Mouse (Mus musculus) heart, embryonic 15.5 days (tissue): Measurements from ENCODE around the gene Cd151. TPM values are rescaled to one million over a fixed set of nuclear protein-coding genes. Genes with fewer than 3 reads are reported as not detected.

Source experiments
- ATAC-seq: fragments of 200-750 bp; cut with Nextera tagmentation; replicated peaks from 2 replicates; pipeline ENCODE4 v1.8.0; 2017; ENCODE audit warnings: low read depth, moderate TSS enrichment; ENCODE audit not compliant: insufficient number of reproducible peaks, insufficient read depth, low FRiP score
- H3K27ac ChIP-seq: fragments of 300-500 bp; sonication (generic); 2 replicates; pipeline ENCODE4 v1.5.1; 2015; ENCODE audit warnings: mild to moderate bottlenecking, inconsistent platforms
- H3K27me3 ChIP-seq: fragments of 300-500 bp; sonication (generic); 2 replicates; pipeline ENCODE4 v1.6.1; 2015; ENCODE audit warnings: inconsistent platforms
- H3K36me3 ChIP-seq: fragments of 300-500 bp; sonication (generic); 2 replicates; pipeline ENCODE4 v1.6.1; 2015; ENCODE audit warnings: mild to moderate bottlenecking, inconsistent platforms
- H3K4me1 ChIP-seq: fragments of 300-500 bp; sonication (generic); replicated peaks from 2 replicates; pipeline ENCODE4 v1.6.1; 2015; ENCODE audit warnings: inconsistent platforms
- H3K4me2 ChIP-seq: fragments of 300-500 bp; sonication (generic); 2 replicates; pipeline ENCODE4 v1.6.1; 2015; ENCODE audit warnings: inconsistent platforms, mild to moderate bottlenecking, moderate library complexity
- H3K4me3 ChIP-seq: fragments of 300-500 bp; sonication (generic); 2 replicates; pipeline ENCODE4 v1.5.1; 2015; ENCODE audit warnings: mild to moderate bottlenecking, inconsistent platforms
- H3K9ac ChIP-seq: fragments of 300-500 bp; sonication (generic); 2 replicates; pipeline ENCODE4 v1.6.1; 2015; ENCODE audit warnings: mild to moderate bottlenecking, inconsistent platforms
- H3K9me3 ChIP-seq: fragments of 300-500 bp; sonication (generic); replicated peaks from 2 replicates; pipeline ENCODE4 v1.6.1; 2016; ENCODE audit warnings: inconsistent platforms
- WGBS: fragments of 180-500 bp; shearing (Covaris S2); methylation state at CpG from one replicate; pipeline ENCODE4 v1.1.7; 2015; ENCODE audit warnings: mixed read lengths; 5-methylcytosine and 5-hydroxymethylcytosine counted together
- polyA plus RNA-seq: library from polyadenylated mRNA; unstranded; fragments of >200 nt; fragmentation: Nextera tagmentation; extraction: Ambion mirVana; gene quantifications from 2 replicates; pipeline ENCODE4 v1.2.1, GENCODE M21; 2015

Cd151 gene
- polyA plus RNA-seq, 1 experiment from 2014 or later = 28.7 TPM

GRCm38 (mm10) chr7:141476226-141476980 is 9.2 kb downstream of the Cd151 start:
- Histone ChIP-seq H3K27ac (peak overlapping the region; percentile 99), H3K4me2 (peak overlapping the region; percentile 98), H3K36me3 (peaks cover 12% of the 10 kb centered on the region), H3K9me3 (no peaks in the 10 kb centered on the region), H3K4me1 (peaks cover 60% of the 10 kb centered on the region), H3K4me3 (peak overlapping the region; percentile 95), H3K9ac (peak overlapping the region; percentile 75), H3K27me3 (no peaks in the 10 kb centered on the region)
- under 1% methylated on average over 11 of the region's 17 CpGs for WGBS
- peak; percentile 65 for ATAC-seq

GRCm38 (mm10) chr7:141476981-141477370 is 9.8 kb downstream of the Cd151 start:
- ATAC-seq = no peak
- peak overlapping the region; percentile 43 for H3K9ac ChIP-seq
- peak overlapping the region; percentile 99 for H3K27ac ChIP-seq
- no peaks in the 10 kb centered on the region for H3K9me3 ChIP-seq
- H3K4me3 ChIP-seq = peak overlapping the region; percentile 95
- H3K27me3 ChIP-seq = no peaks in the 10 kb centered on the region
- WGBS = 9% methylated on average over 7 of the region's 7 CpGs
- peak overlapping the region; percentile 98 for H3K4me2 ChIP-seq
- H3K36me3 ChIP-seq = peaks cover 10% of the 10 kb centered on the region
- peaks cover 66% of the 10 kb centered on the region for H3K4me1 ChIP-seq

- Histone ChIP-seq H3K9ac (peak overlapping the region; percentile 11; the same call in 1 of the 2 replicates), H3K4me1 (peaks cover 72% of the 10 kb centered on the region), H3K9me3 (no peaks in the 10 kb centered on the region), H3K4me3 (peak overlapping the region; percentile 95; the same call in 1 of the 2 replicates), H3K27me3 (no peaks in the 10 kb centered on the region), H3K4me2 (peak overlapping the region; percentile 98), H3K27ac (peak overlapping the region; percentile 99), H3K36me3 (peaks cover 2% of the 10 kb centered on the region)
- ATAC-seq = no peak
- 32% methylated on average over 4 of the region's 4 CpGs for WGBS
Measured at GRCm38 (mm10) chr7:141477578-141478269, 10.5 kb downstream of the Cd151 start.

GRCm38 (mm10) chr7:141478270-141478748 is 11.1 kb downstream of the Cd151 start:
- Histone ChIP-seq H3K4me1 (peaks cover 74% of the 10 kb centered on the region), H3K9ac (peak overlapping the region; percentile 11; the same call in 1 of the 2 replicates), H3K4me3 (no peak overlapping the region), H3K9me3 (no peaks in the 10 kb centered on the region), H3K27ac (peak overlapping the region; percentile 99), H3K27me3 (no peaks in the 10 kb centered on the region), H3K36me3 (no peaks in the 10 kb centered on the region), H3K4me2 (peak overlapping the region; percentile 98)
- no peak for ATAC-seq
- WGBS = 48% methylated on average over 5 of the region's 5 CpGs

DNA sequence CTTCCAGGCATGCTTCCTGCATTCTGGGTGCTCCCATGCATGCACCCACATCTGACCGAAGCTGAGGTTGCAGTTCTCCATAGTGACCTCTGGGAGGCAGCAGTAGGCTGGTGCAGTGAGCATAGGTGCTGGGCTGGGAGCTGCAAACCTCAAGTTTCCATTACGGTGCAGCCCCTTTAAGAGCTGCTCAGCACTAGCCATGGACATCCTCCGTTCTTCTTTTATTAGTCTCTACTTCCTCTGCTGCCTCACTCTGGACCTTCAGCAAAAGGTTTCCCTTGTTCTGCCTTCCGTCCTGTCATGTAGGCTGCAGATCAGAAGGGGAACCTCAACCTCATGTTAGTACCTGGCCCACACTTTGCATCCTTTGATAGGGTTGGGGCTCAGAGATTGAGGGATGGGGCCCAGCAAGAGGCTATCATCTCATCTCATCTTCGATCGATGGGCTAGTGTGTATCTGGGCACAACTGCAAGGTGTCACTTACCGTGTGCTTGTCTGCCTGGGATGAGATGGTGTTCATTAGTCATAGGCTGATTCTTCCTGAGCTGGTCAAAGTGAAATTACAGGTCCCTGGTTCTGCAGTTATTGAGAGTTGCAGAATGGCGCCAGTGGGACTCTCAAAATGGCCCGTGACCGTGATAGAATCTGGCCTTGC is 13.8 kb downstream of the Cd151 start:
- H3K27me3 ChIP-seq = no peaks in the 10 kb centered on the region
- H3K4me2 ChIP-seq = peak overlapping the region; percentile 100
- no peaks in the 10 kb centered on the region for H3K9me3 ChIP-seq
- no peaks in the 10 kb centered on the region for H3K36me3 ChIP-seq
- H3K9ac ChIP-seq = no peak overlapping the region
- ATAC-seq = 0 out of 2 replicates have a peak, but pooled peaks have one; percentile 15
- peak overlapping the region; percentile 66 for H3K4me3 ChIP-seq
- H3K4me1 ChIP-seq = peaks cover 63% of the 10 kb centered on the region
- WGBS = 12% methylated on average over 10 of the region's 10 CpGs
- no peak overlapping the region for H3K27ac ChIP-seq

- peak overlapping the region; percentile 100 for H3K4me2 ChIP-seq
- WGBS = 1% methylated on average over 81 of the region's 81 CpGs
- no peak for ATAC-seq
- peak overlapping the region; percentile 66 for H3K4me3 ChIP-seq
- H3K27ac ChIP-seq = no peak overlapping the region
- H3K27me3 ChIP-seq = no peaks in the 10 kb centered on the region
- H3K9me3 ChIP-seq = no peaks in the 10 kb centered on the region
- no peaks in the 10 kb centered on the region for H3K36me3 ChIP-seq
- H3K9ac ChIP-seq = peak overlapping the region; percentile 60
- peaks cover 56% of the 10 kb centered on the region for H3K4me1 ChIP-seq
Measured at GRCm38 (mm10) chr7:141481498-141482401, 14.6 kb downstream of the Cd151 start.

DNA sequence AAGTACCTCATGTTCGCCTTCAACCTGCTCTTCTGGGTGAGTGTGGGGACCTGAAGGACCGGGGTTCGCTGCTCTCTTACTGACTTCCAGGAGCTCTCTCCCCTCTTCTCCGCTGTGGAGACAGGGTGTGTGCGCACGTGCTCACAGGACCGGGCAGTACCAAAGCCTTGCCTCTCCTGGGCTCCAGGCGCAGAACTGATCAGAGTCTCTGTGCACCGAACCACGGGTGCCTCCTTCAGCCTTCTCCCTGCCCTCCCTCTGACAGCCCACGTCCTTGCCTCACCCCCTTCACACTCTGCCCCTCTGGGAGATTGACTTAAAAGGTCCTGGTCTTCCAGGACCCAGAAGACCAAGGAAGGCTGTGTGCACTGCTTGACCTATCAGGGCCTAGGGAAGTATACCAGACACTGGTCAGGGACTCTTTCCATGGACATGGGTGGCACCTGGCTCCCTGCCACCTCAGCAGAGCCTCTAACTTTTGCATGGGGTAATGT is 15.4 kb downstream of the Cd151 start:
- Histone ChIP-seq H3K4me1 (peaks cover 47% of the 10 kb centered on the region), H3K27me3 (no peaks in the 10 kb centered on the region), H3K36me3 (no peaks in the 10 kb centered on the region), H3K9ac (peak overlapping the region; percentile 60; the same call in 1 of the 2 replicates), H3K4me2 (peak overlapping the region; percentile 100), H3K27ac (no peak overlapping the region), H3K4me3 (peak overlapping the region; percentile 66), H3K9me3 (no peaks in the 10 kb centered on the region)
- no peak for ATAC-seq
- 16% methylated on average over 11 of the region's 11 CpGs for WGBS

GRCm38 (mm10) chr7:141483114-141483653 is 16.0 kb downstream of the Cd151 start:
- no peak overlapping the region for H3K4me2 ChIP-seq

GRCm38 (mm10) chr7:141484186-141485120 is 17.3 kb downstream of the Cd151 start:
- H3K4me3 ChIP-seq = no peak overlapping the region
- no peaks in the 10 kb centered on the region for H3K9me3 ChIP-seq
- H3K36me3 ChIP-seq = no peaks in the 10 kb centered on the region
- H3K4me1 ChIP-seq = peaks cover 37% of the 10 kb centered on the region
- 54% methylated on average over 5 of the region's 5 CpGs for WGBS
- no peak overlapping the region for H3K4me2 ChIP-seq
- H3K27me3 ChIP-seq = no peaks in the 10 kb centered on the region
- no peak overlapping the region for H3K9ac ChIP-seq
- no peak overlapping the region for H3K27ac ChIP-seq
- ATAC-seq = no peak

More at GRCm38 (mm10) chr7:141483114-141483653, 16.0 kb downstream of the Cd151 start:
- Histone ChIP-seq H3K27me3 (no peaks in the 10 kb centered on the region), H3K36me3 (no peaks in the 10 kb centered on the region), H3K9ac (no peak overlapping the region), H3K27ac (no peak overlapping the region), H3K4me1 (peaks cover 41% of the 10 kb centered on the region), H3K4me3 (no peak overlapping the region), H3K9me3 (no peaks in the 10 kb centered on the region)
- ATAC-seq = no peak
- WGBS = 72% methylated on average over 6 of the region's 6 CpGs
